ENCODE assay signal across 8 mouse cellular contexts in genomic region chr15:99497061-99497460, GRCm38 (mm10). TPM values are rescaled to one million over a fixed set of nuclear protein-coding genes. Genes with fewer than 3 reads are reported as not detected.
DNase-seq lines count a peak whose midpoint lies in the region; ATAC-seq and TF ChIP-seq lines count a peak whose summit lies in the region.

No protein-coding gene starts in this region.

- H3K4me1 ChIP-seq in forebrain, postnatal 0 days (ENCODE audit: insufficient read depth) = peaks cover 5% of the 10 kb centered on the region
- H3K4me1 ChIP-seq in intestine, embryonic 16.5 days (ENCODE audit: control insufficient read depth, insufficient read depth, low read length) = peaks cover 19% of the 10 kb centered on the region
- H3K4me1 ChIP-seq in limb, embryonic 14.5 days (ENCODE audit: control insufficient read depth, insufficient read depth, low read length) = peaks cover 19% of the 10 kb centered on the region
- H3K4me1 ChIP-seq in neural tube, embryonic 11.5 days (ENCODE audit: control insufficient read depth, insufficient read depth, low read length) = no peaks in the 10 kb centered on the region; the same call in 1 of the 2 replicates

- TF ChIP-seq POLR2A in limb, embryonic 14.5 days (IDR thresholded peaks at IDR 0.05; ENCODE audit: borderline replicate concordance, extremely low read depth, insufficient read depth, insufficient read length) = no peak

- 14% methylated on average over 4 of the region's 4 CpGs for WGBS in forebrain, postnatal 0 days
- WGBS in intestine, embryonic 16.5 days = 12% methylated on average over 4 of the region's 4 CpGs
- 11% methylated on average over 4 of the region's 4 CpGs for WGBS in limb, embryonic 14.5 days
- WGBS in neural tube, embryonic 11.5 days = 10% methylated on average over 4 of the region's 4 CpGs

- H3K27ac ChIP-seq in forebrain, postnatal 0 days (ENCODE audit: low read depth, low read length) = no peak overlapping the region
- H3K27ac ChIP-seq in intestine, embryonic 16.5 days (ENCODE audit: low read length) = no peak overlapping the region
- H3K27ac ChIP-seq in limb, embryonic 14.5 days (replicated peaks; ENCODE audit: low read depth, low read length) = no peak overlapping the region
- no peak overlapping the region for H3K27ac ChIP-seq in neural tube, embryonic 11.5 days (ENCODE audit: low read depth, low read length)

- ATAC-seq in forebrain, postnatal 0 days = peak; percentile 89
- ATAC-seq in intestine, embryonic 16.5 days = peak; percentile 27; the same call in 1 of the 2 replicates
- peak; percentile 53; the same call in 1 of the 2 replicates for ATAC-seq in limb, embryonic 14.5 days (ENCODE audit: low FRiP score, low read depth)
- ATAC-seq in neural tube, embryonic 11.5 days (ENCODE audit: insufficient read depth, low FRiP score, low TSS enrichment) = peak; percentile 45; the same call in 1 of the 2 replicates
- no peak for ATAC-seq in inflammation-experienced regulatory T-cells, adult 6 months

- no peak overlapping the region for H3K4me2 ChIP-seq in forebrain, postnatal 0 days (ENCODE audit: low read depth)
- no peak overlapping the region for H3K4me2 ChIP-seq in intestine, embryonic 16.5 days (ENCODE audit: low read depth, low read length)
- H3K4me2 ChIP-seq in limb, embryonic 14.5 days (replicated peaks; ENCODE audit: low read depth, low read length, severe bottlenecking) = no peak overlapping the region
- H3K4me2 ChIP-seq in neural tube, embryonic 11.5 days (ENCODE audit: low read depth) = no peak overlapping the region

- no peak overlapping the region for H3K9ac ChIP-seq in forebrain, postnatal 0 days
- no peak overlapping the region for H3K9ac ChIP-seq in intestine, embryonic 16.5 days (ENCODE audit: low read depth, low read length)
- no peak overlapping the region for H3K9ac ChIP-seq in limb, embryonic 14.5 days (ENCODE audit: low read depth, low read length, severe bottlenecking)
- no peak overlapping the region for H3K9ac ChIP-seq in neural tube, embryonic 11.5 days (ENCODE audit: low read length)

- no peaks in the 10 kb centered on the region for H3K9me3 ChIP-seq in forebrain, postnatal 0 days (ENCODE audit: low read length)
- no peaks in the 10 kb centered on the region for H3K9me3 ChIP-seq in intestine, embryonic 16.5 days (ENCODE audit: control insufficient read depth, low read length)
- no peaks in the 10 kb centered on the region for H3K9me3 ChIP-seq in limb, embryonic 14.5 days (ENCODE audit: control insufficient read depth, low read length)
- H3K9me3 ChIP-seq in neural tube, embryonic 11.5 days (ENCODE audit: control insufficient read depth, low read length) = no peaks in the 10 kb centered on the region

- H3K4me3 ChIP-seq in forebrain, postnatal 0 days (ENCODE audit: low read depth, low read length) = no peak overlapping the region
- H3K4me3 ChIP-seq in intestine, embryonic 16.5 days (ENCODE audit: low read length) = no peak overlapping the region
- H3K4me3 ChIP-seq in limb, embryonic 14.5 days (replicated peaks; ENCODE audit: low read length) = no peak overlapping the region
- no peak overlapping the region for H3K4me3 ChIP-seq in neural tube, embryonic 11.5 days (ENCODE audit: low read depth, low read length)

- peak; percentile 28 for DNase-seq in ovary, postnatal 36 days (ENCODE audit: low spot score)
- no peak for DNase-seq in ovary, adult 18-20 months (ENCODE audit: low spot score)
- peak; percentile 56 for DNase-seq in cerebellum, adult 11 months
- DNase-seq in forebrain, postnatal 0 days = peak; percentile 90
- DNase-seq in limb, embryonic 14.5 days (ENCODE audit: low spot score) = peak; percentile 82
- DNase-seq in neural tube, embryonic 11.5 days (ENCODE audit: low spot score) = peak; percentile 82

- peak; percentile 93 for TF ChIP-seq CTCF in forebrain, postnatal 0 days (IDR thresholded peaks at IDR 0.05; ENCODE audit: low read depth)

- 0 out of 2 replicates have a peak, but pooled peaks cover 4% of the 10 kb centered on the region for H3K27me3 ChIP-seq in forebrain, postnatal 0 days (ENCODE audit: insufficient read depth, low read length)
- H3K27me3 ChIP-seq in intestine, embryonic 16.5 days (replicated peaks; ENCODE audit: control insufficient read depth, insufficient read depth, low read length) = no peaks in the 10 kb centered on the region
- H3K27me3 ChIP-seq in limb, embryonic 14.5 days (ENCODE audit: control insufficient read depth, insufficient read depth, low read length) = no peaks in the 10 kb centered on the region
- no peaks in the 10 kb centered on the region for H3K27me3 ChIP-seq in neural tube, embryonic 11.5 days (ENCODE audit: control insufficient read depth, insufficient read depth, low read length)

- no peaks in the 10 kb centered on the region for H3K36me3 ChIP-seq in forebrain, postnatal 0 days (ENCODE audit: insufficient read depth)
- no peaks in the 10 kb centered on the region for H3K36me3 ChIP-seq in intestine, embryonic 16.5 days (ENCODE audit: control insufficient read depth, insufficient read depth, low read length)
- H3K36me3 ChIP-seq in limb, embryonic 14.5 days (ENCODE audit: control insufficient read depth, insufficient read depth, low read length) = no peaks in the 10 kb centered on the region
- H3K36me3 ChIP-seq in neural tube, embryonic 11.5 days (ENCODE audit: control insufficient read depth, insufficient read depth, low read length) = no peaks in the 10 kb centered on the region

RNA-seq across cellular contexts. Expression of gene Bcdin3d, which starts 22.5 kb away (rescaled TPM):
- total RNA-seq in forebrain, postnatal 0 days (2014; rRNA removed) = 12.1 and 17.5 TPM in 2 replicates
- 12.8 and 15.7 TPM in 2 replicates for polyA plus RNA-seq in forebrain, postnatal 0 days (2015; fragmentation: Nextera tagmentation; extraction: Ambion mirVana)
- polyA plus RNA-seq in intestine, embryonic 16.5 days (2015; fragmentation: Nextera tagmentation; extraction: Ambion mirVana) = 14.3 and 16.2 TPM in 2 replicates
- polyA plus RNA-seq in limb, embryonic 14.5 days (2012; rRNA removed) = 9.0 and 9.2 TPM in 2 replicates
- 13.6 and 14.5 TPM in 2 replicates for polyA plus RNA-seq in limb, embryonic 14.5 days (2014; fragmentation: Nextera tagmentation; extraction: Ambion mirVana)
- 17.6 and 18.1 TPM in 2 replicates for polyA plus RNA-seq in neural tube, embryonic 11.5 days (2014; fragmentation: Nextera tagmentation; extraction: Ambion mirVana)
- polyA plus RNA-seq in inflammation-experienced regulatory T-cells, adult 6 months (2017; shearing (Covaris generic)) = 10 to 100 TPM; 16.9 to 30.8 (median 30.6) TPM

RNA-seq across cellular contexts. Expression of gene Faim2, which starts 30.9 kb away (rescaled TPM):
- total RNA-seq in forebrain, postnatal 0 days (2014; rRNA removed) = 19.2 and 25.6 TPM in 2 replicates
- polyA plus RNA-seq in forebrain, postnatal 0 days (2015; fragmentation: Nextera tagmentation; extraction: Ambion mirVana) = 44.6 and 57.4 TPM in 2 replicates
- polyA plus RNA-seq in intestine, embryonic 16.5 days (2015; fragmentation: Nextera tagmentation; extraction: Ambion mirVana) = 0.91 and 1.1 TPM in 2 replicates
- 0.21 and 0.27 TPM in 2 replicates for polyA plus RNA-seq in limb, embryonic 14.5 days (2012; rRNA removed)
- 0.10 and 0.21 TPM in 2 replicates for polyA plus RNA-seq in limb, embryonic 14.5 days (2014; fragmentation: Nextera tagmentation; extraction: Ambion mirVana)
- polyA plus RNA-seq in neural tube, embryonic 11.5 days (2014; fragmentation: Nextera tagmentation; extraction: Ambion mirVana) = 1.5 and 2.3 TPM in 2 replicates
- under 1 TPM in 2 of 3 experiments, not detected in 1; 0.03 to 0.15 TPM for polyA plus RNA-seq in inflammation-experienced regulatory T-cells, adult 6 months (2017; shearing (Covaris generic))

RNA-seq across cellular contexts. Expression of gene Nckap5l, which starts 39.5 kb away (rescaled TPM):
- total RNA-seq in forebrain, postnatal 0 days (2014; rRNA removed) = 12.3 and 17.6 TPM in 2 replicates
- polyA plus RNA-seq in forebrain, postnatal 0 days (2015; fragmentation: Nextera tagmentation; extraction: Ambion mirVana) = 7.9 and 10.3 TPM in 2 replicates
- polyA plus RNA-seq in intestine, embryonic 16.5 days (2015; fragmentation: Nextera tagmentation; extraction: Ambion mirVana) = 5.8 and 6.5 TPM in 2 replicates
- polyA plus RNA-seq in limb, embryonic 14.5 days (2012; rRNA removed) = 24.4 and 32.4 TPM in 2 replicates
- polyA plus RNA-seq in limb, embryonic 14.5 days (2014; fragmentation: Nextera tagmentation; extraction: Ambion mirVana) = 14.1 and 19.3 TPM in 2 replicates
- polyA plus RNA-seq in neural tube, embryonic 11.5 days (2014; fragmentation: Nextera tagmentation; extraction: Ambion mirVana) = 14.9 TPM in 2 replicates
- polyA plus RNA-seq in inflammation-experienced regulatory T-cells, adult 6 months (2017; shearing (Covaris generic)) = 1 to 10 TPM in 1 of 3 experiments, under 1 TPM in 2; 0.10 to 1.9 (median 0.78) TPM

Comparison
In these comparisons a context has a peak if more than half of its experiments do, and no peak if none do; other contexts are left out.
1. RNA of gene Faim2, which starts 30.9 kb away (polyA plus RNA-seq): 44.6 to 57.4 TPM in forebrain, postnatal 0 days; 1.5 to 2.3 TPM in neural tube, embryonic 11.5 days, 0.91 to 1.1 TPM in intestine, embryonic 16.5 days, 0.10 to 0.27 TPM in limb, embryonic 14.5 days and 0.03 to 0.15 TPM in inflammation-experienced regulatory T-cells, adult 6 months; every median in the first group is over 10 times any median in the second.